Mouse (Mus musculus) neural tube, postnatal 0 days (tissue): ENCODE data around the gene Asb12. TPM values are rescaled to one million over a fixed set of nuclear protein-coding genes. Genes with fewer than 3 reads are reported as not detected.

Source experiments
- polyA plus RNA-seq: library from polyadenylated mRNA; unstranded; fragments of >200 nt; fragmentation: Nextera tagmentation; extraction: Ambion mirVana; gene quantifications from 2 replicates; pipeline ENCODE4 v1.2.1, GENCODE M21; 2015

Gene Asb12
- 0.28 TPM in 1 of 2 replicates, not detected in the other for polyA plus RNA-seq

GRCm38 (mm10) chrX:95557887-95558286, at the start of gene Asb12, which contains the start of gene Pfn5:
Gene Asb12, minus strand, starts transcription at chrX:95557987.
Gene Pfn5, plus strand, starts transcription at chrX:95558104.

DNA sequence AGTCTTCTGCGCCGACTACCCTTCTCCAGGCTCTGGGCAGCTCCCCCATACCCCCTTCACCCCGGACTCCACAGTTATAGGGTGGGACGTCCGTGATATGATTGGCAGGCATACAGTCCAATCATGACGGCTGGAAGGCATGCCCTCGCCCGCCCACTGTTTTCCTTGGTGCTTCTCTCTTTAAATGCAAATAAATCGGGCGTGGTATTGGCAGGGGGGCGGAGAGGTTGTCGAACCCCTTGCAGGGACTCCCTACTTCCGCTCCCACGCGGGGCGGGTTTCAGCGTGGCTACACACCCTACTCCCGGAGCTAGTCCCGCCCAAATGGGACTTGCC, 113.0 kb downstream of the Asb12 start, which contains the start of gene Amer1:
Gene Amer1, minus strand, starts transcription at position 97 of the 336 bp plus-strand sequence.

Other genes with a start within 250 kb of the Asb12 start
- 13.1 and 14.0 TPM in 2 replicates for gene Amer1, start 113.1 kb downstream of the Asb12 start, polyA plus RNA-seq
- not detected in 2 replicates for gene Pfn5, start 117 bp upstream of the Asb12 start, polyA plus RNA-seq
- 42.1 and 45.1 TPM in 2 replicates for gene Zc4h2, start 100.5 kb upstream of the Asb12 start, polyA plus RNA-seq
- gene Zc3h12b, start 153.7 kb upstream of the Asb12 start, polyA plus RNA-seq = 4.3 TPM in 2 replicates